Mouse (Mus musculus) heart, embryonic 15.5 days (tissue): ENCODE data around the gene Adam15. TPM values are rescaled to one million over a fixed set of nuclear protein-coding genes. Genes with fewer than 3 reads are reported as not detected.

Source experiments
- ATAC-seq: fragments of 200-750 bp; cut with Nextera tagmentation; replicated peaks from 2 replicates; pipeline ENCODE4 v1.8.0; 2017; ENCODE audit warnings: low read depth, moderate TSS enrichment; ENCODE audit not compliant: insufficient number of reproducible peaks, insufficient read depth, low FRiP score
- H3K27ac ChIP-seq: fragments of 300-500 bp; sonication (generic); 2 replicates; pipeline ENCODE4 v1.5.1; 2015; ENCODE audit warnings: mild to moderate bottlenecking, inconsistent platforms
- H3K27me3 ChIP-seq: fragments of 300-500 bp; sonication (generic); 2 replicates; pipeline ENCODE4 v1.6.1; 2015; ENCODE audit warnings: inconsistent platforms
- H3K36me3 ChIP-seq: fragments of 300-500 bp; sonication (generic); 2 replicates; pipeline ENCODE4 v1.6.1; 2015; ENCODE audit warnings: mild to moderate bottlenecking, inconsistent platforms
- H3K4me1 ChIP-seq: fragments of 300-500 bp; sonication (generic); replicated peaks from 2 replicates; pipeline ENCODE4 v1.6.1; 2015; ENCODE audit warnings: inconsistent platforms
- H3K4me2 ChIP-seq: fragments of 300-500 bp; sonication (generic); 2 replicates; pipeline ENCODE4 v1.6.1; 2015; ENCODE audit warnings: inconsistent platforms, mild to moderate bottlenecking, moderate library complexity
- H3K4me3 ChIP-seq: fragments of 300-500 bp; sonication (generic); 2 replicates; pipeline ENCODE4 v1.5.1; 2015; ENCODE audit warnings: mild to moderate bottlenecking, inconsistent platforms
- H3K9ac ChIP-seq: fragments of 300-500 bp; sonication (generic); 2 replicates; pipeline ENCODE4 v1.6.1; 2015; ENCODE audit warnings: mild to moderate bottlenecking, inconsistent platforms
- H3K9me3 ChIP-seq: fragments of 300-500 bp; sonication (generic); replicated peaks from 2 replicates; pipeline ENCODE4 v1.6.1; 2016; ENCODE audit warnings: inconsistent platforms
- WGBS: fragments of 180-500 bp; shearing (Covaris S2); methylation state at CpG from one replicate; pipeline ENCODE4 v1.1.7; 2015; ENCODE audit warnings: mixed read lengths; 5-methylcytosine and 5-hydroxymethylcytosine counted together
- polyA plus RNA-seq: library from polyadenylated mRNA; unstranded; fragments of >200 nt; fragmentation: Nextera tagmentation; extraction: Ambion mirVana; gene quantifications from 2 replicates; pipeline ENCODE4 v1.2.1, GENCODE M21; 2015

Gene Adam15
- polyA plus RNA-seq, 1 experiment from 2014 or later, result 59.8 TPM

DNA sequence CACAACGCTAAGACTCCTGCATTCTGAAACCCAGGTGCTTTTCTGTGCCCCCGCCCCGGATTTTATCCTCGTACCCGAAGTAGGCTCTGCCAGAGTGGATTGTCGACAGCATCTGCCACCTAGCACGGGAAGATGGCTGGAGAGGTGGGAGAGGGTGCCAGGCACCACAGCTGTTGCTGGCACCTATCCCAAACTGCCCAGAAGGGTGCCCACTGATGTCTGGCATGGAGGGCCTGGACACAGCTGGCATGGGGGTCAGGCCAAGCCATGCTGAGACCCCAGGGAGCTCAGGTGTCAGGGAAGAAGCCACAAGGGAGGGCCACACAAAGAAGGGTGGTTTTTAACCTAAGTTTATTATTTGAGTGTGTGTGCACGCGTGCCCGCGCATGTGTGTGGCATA lies 16.7 kb downstream of the Adam15 start:
- H3K9ac ChIP-seq, result no peak overlapping the region
- 73% methylated on average over 11 of the region's 11 CpGs for WGBS
- H3K27me3 ChIP-seq, result peaks cover 12% of the 10 kb centered on the region
- no peak for ATAC-seq
- H3K4me1 ChIP-seq, result peaks cover 21% of the 10 kb centered on the region
- no peak overlapping the region for H3K4me3 ChIP-seq
- H3K36me3 ChIP-seq, result no peaks in the 10 kb centered on the region
- no peaks in the 10 kb centered on the region for H3K9me3 ChIP-seq
- no peak overlapping the region for H3K4me2 ChIP-seq
- H3K27ac ChIP-seq, result no peak overlapping the region

DNA sequence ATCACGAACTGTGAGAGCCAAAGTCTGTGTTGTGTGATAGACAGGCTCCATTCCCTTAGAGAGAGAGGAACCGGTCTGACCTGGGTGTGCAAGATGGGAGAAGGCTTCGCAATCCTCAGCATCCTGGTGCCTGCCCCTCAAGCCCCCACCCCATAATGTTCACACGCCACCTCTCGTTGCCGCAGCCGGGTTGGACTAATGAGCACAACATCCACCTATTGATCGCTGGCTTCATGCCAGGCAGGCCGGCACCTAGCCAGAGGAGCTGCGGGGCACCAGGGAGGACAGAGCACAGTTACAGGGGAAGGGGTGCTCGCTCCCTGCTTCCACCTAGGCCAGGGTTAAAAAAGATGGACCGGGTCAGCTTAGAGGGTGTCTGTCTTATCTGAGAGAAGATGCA lies 17.3 kb downstream of the Adam15 start:
- Histone ChIP-seq H3K4me2 (no peak overlapping the region), H3K27me3 (peaks cover 16% of the 10 kb centered on the region), H3K4me3 (no peak overlapping the region), H3K36me3 (no peaks in the 10 kb centered on the region), H3K4me1 (peaks cover 20% of the 10 kb centered on the region), H3K9ac (no peak overlapping the region), H3K9me3 (no peaks in the 10 kb centered on the region), H3K27ac (no peak overlapping the region)
- 61% methylated on average over 12 of the region's 12 CpGs for WGBS
- ATAC-seq, result no peak; the same call in 1 of the 2 replicates

GRCm38 (mm10) chr3:89332013-89332412 lies 17.8 kb downstream of the Adam15 start:
- no peak overlapping the region for H3K4me2 ChIP-seq
- no peaks in the 10 kb centered on the region for H3K9me3 ChIP-seq
- H3K4me1 ChIP-seq, result peaks cover 15% of the 10 kb centered on the region
- H3K9ac ChIP-seq, result no peak overlapping the region
- no peak overlapping the region for H3K4me3 ChIP-seq
- H3K27ac ChIP-seq, result no peak overlapping the region
- H3K36me3 ChIP-seq, result no peaks in the 10 kb centered on the region
- no peak for ATAC-seq
- WGBS, result 62% methylated on average over 10 of the region's 10 CpGs
- H3K27me3 ChIP-seq, result peaks cover 19% of the 10 kb centered on the region

GRCm38 (mm10) chr3:89331561-89331960 lies 18.2 kb downstream of the Adam15 start:
- Histone ChIP-seq H3K4me1 (peaks cover 11% of the 10 kb centered on the region), H3K27ac (no peak overlapping the region), H3K9me3 (no peaks in the 10 kb centered on the region), H3K36me3 (no peaks in the 10 kb centered on the region), H3K4me3 (no peak overlapping the region), H3K9ac (no peak overlapping the region), H3K4me2 (no peak overlapping the region), H3K27me3 (peaks cover 19% of the 10 kb centered on the region)
- ATAC-seq, result no peak
- 69% methylated on average over 13 of the region's 13 CpGs for WGBS

DNA sequence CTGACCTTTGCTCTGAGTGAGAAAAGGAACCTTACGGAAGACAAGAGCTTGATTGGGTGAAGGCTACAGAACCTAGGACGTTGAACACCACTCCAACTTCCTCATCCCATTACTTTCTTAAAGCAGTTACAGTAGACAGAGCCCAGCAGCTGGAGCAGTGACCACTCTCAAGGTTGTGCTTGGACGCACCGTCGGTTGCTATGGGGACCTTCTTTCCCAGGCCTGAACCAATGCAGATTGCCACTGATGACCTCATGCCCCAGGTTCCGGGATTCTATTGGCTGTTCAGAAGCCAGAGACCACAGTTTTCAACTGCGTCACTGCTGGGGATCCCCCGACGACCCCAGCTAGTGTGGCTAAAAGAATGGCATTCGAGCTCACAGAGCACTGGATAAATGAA lies 18.8 kb downstream of the Adam15 start:
- H3K4me2 ChIP-seq, result no peak overlapping the region
- 28% methylated on average over 10 of the region's 10 CpGs for WGBS
- H3K36me3 ChIP-seq, result no peaks in the 10 kb centered on the region
- ATAC-seq, result no peak
- H3K27ac ChIP-seq, result no peak overlapping the region
- H3K9ac ChIP-seq, result no peak overlapping the region
- peaks cover 19% of the 10 kb centered on the region for H3K27me3 ChIP-seq
- H3K4me3 ChIP-seq, result no peak overlapping the region
- H3K9me3 ChIP-seq, result no peaks in the 10 kb centered on the region
- H3K4me1 ChIP-seq, result peaks cover 6% of the 10 kb centered on the region; the same call in 1 of the 2 replicates

DNA sequence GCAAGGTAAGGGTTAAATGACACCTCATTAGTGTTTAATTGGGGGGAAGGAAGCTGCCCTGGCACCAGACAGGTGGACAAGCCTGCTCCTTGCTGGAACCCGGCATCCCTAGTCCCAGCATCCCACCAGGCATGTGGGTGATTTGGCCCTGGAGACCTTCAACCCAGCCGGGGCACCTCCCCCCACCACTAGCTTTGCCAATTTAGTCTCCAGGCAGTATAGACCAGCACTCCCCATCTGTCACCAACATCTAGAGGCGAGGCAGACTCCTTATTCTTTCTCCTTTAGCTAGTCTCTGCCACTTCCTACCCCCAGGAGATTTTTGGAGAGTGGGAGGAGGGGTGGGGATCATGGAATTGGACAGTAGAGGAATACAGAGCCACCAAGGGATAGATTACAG lies 19.4 kb downstream of the Adam15 start:
- no peaks in the 10 kb centered on the region for H3K9me3 ChIP-seq
- ATAC-seq, result no peak
- H3K4me1 ChIP-seq, result peaks cover 6% of the 10 kb centered on the region; the same call in 1 of the 2 replicates
- H3K4me2 ChIP-seq, result no peak overlapping the region
- H3K27ac ChIP-seq, result no peak overlapping the region
- no peak overlapping the region for H3K4me3 ChIP-seq
- 43% methylated on average over 3 of the region's 3 CpGs for WGBS
- H3K9ac ChIP-seq, result no peak overlapping the region
- peaks cover 19% of the 10 kb centered on the region for H3K27me3 ChIP-seq
- H3K36me3 ChIP-seq, result no peaks in the 10 kb centered on the region

DNA sequence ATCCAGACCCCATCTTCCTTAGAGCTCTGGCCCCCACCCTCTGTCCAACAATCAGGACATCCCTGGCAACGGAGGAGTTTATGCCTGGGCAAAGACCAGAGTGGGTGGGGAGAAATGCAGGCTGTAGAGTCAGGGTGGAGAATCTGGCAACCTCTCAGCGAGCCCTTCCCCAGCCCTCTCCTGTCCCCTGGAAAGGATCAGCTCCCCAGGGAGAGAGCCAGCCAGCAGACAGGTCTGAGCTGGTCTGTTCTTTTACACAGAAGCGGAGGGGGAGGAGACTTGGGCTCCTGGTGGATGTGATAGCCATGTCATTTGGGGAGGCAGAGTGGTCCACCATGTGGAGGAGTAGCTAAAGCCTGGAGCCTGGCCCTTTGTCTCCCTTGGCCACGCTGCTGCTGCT lies 21.2 kb downstream of the Adam15 start:
- Histone ChIP-seq H3K9me3 (no peaks in the 10 kb centered on the region), H3K27me3 (peaks cover 27% of the 10 kb centered on the region), H3K27ac (no peak overlapping the region), H3K9ac (no peak overlapping the region), H3K36me3 (no peaks in the 10 kb centered on the region), H3K4me3 (no peak overlapping the region), H3K4me2 (no peak overlapping the region), H3K4me1 (peaks cover 6% of the 10 kb centered on the region; the same call in 1 of the 2 replicates)
- WGBS, result 16% methylated on average over 4 of the region's 4 CpGs
- ATAC-seq, result no peak

DNA sequence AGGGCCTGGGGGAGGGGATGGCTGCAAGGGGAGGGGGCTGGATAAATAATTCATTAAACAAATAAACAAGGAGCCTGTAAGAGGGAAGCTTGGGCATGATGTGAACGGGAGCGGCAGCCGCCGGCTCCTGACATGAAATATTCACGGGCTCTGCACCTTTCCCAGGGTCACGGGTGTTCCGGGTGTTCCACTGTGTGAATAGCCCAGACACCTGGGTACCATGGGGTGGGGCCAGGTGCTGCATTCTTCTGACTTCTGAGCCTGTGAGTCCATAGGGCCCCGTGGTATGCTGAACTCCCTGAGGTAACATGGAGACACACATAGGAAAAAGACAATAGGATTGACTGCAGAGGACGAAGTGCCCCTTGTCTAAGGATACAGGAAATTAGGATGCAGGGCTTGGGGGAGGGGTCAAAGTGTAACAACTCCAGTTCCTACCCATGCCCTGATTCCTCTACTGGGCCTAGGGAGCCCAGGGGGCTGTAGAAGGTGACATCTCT lies 22.4 kb downstream of the Adam15 start:
- no peaks in the 10 kb centered on the region for H3K9me3 ChIP-seq
- H3K4me1 ChIP-seq, result peaks cover 13% of the 10 kb centered on the region
- H3K27ac ChIP-seq, result no peak overlapping the region
- no peak overlapping the region for H3K4me2 ChIP-seq
- no peak overlapping the region for H3K9ac ChIP-seq
- no peaks in the 10 kb centered on the region for H3K36me3 ChIP-seq
- ATAC-seq, result no peak
- peaks cover 39% of the 10 kb centered on the region for H3K27me3 ChIP-seq
- no peak overlapping the region for H3K4me3 ChIP-seq
- 59% methylated on average over 9 of the region's 9 CpGs for WGBS

DNA sequence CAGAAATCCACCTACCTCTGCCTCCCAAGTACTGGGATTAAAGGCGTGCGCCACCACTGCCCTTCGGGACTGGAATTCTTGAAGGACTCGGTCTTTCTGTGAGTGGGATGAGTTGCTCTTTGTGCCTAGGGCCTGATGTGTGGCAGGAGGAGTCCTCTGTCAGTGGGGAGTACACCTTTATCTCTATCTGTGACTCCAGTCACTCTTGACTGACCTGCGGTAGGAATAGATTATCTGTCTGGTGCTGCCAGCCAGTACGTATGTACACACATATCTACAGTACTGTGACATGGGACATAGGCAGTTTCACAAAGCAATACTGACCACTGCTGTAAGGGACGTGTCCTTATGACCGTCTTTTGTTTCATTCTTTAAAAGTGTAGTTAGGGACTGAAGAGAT lies 23.9 kb downstream of the Adam15 start:
- no peak overlapping the region for H3K4me2 ChIP-seq
- no peak for ATAC-seq
- no peak overlapping the region for H3K27ac ChIP-seq
- H3K27me3 ChIP-seq, result peaks cover 54% of the 10 kb centered on the region
- no peak overlapping the region for H3K4me3 ChIP-seq
- no peaks in the 10 kb centered on the region for H3K36me3 ChIP-seq
- 85% methylated on average over 8 of the region's 8 CpGs for WGBS
- no peak overlapping the region for H3K9ac ChIP-seq
- H3K4me1 ChIP-seq, result peaks cover 29% of the 10 kb centered on the region
- H3K9me3 ChIP-seq, result no peaks in the 10 kb centered on the region

DNA sequence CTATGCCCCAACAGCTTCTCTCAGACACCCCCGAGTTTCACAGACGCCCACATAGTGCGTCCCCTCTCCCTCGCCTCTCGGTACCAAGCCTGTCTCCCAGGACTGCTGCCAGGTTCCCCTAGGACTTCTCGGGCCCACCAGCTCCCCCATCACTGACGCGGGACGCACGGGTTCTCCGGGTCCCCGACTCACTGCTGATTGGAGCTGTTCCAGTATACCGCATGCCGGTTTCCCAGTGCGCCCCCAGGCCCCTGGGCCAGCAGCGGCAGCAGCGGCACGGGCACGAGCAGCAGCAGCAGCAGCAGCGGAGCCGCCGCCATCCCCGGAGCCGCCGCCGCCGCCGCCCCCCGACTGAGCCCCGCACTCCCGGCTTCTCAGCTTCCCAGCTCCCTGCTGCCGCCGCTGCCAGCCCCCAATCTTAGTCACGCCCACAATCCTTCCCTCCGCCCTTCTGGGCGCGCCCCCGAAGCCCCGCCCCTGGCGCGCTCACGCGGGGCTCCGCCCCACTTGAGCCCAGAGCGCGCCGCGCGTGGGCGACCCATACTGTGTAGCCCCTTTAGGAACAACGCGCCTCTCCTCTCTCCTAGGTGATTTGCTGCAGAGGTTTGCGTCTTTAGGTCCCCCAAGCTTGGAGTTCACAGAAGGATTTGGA lies 27.2 kb downstream of the Adam15 start, which contains the start of gene Efna3:
Gene Efna3 (minus strand): TSS at position 452 of the 652 bp plus-strand sequence.
- Histone ChIP-seq H3K4me3 (peak within 1 kb of the TSS; percentile 62), H3K36me3 (no peaks in the 10 kb centered on the region), H3K9me3 (no peaks in the 10 kb centered on the region), H3K27ac (no peak within 1 kb of the TSS), H3K4me1 (peaks cover 44% of the 10 kb centered on the region), H3K27me3 (peaks cover 72% of the 10 kb centered on the region), H3K4me2 (peak within 1 kb of the TSS; percentile 98), H3K9ac (peak within 1 kb of the TSS; percentile 52)
- WGBS, result under 1% methylated on average over 41 of the region's 53 CpGs
- peak; percentile 40; the same call in 1 of the 2 replicates for ATAC-seq

DNA sequence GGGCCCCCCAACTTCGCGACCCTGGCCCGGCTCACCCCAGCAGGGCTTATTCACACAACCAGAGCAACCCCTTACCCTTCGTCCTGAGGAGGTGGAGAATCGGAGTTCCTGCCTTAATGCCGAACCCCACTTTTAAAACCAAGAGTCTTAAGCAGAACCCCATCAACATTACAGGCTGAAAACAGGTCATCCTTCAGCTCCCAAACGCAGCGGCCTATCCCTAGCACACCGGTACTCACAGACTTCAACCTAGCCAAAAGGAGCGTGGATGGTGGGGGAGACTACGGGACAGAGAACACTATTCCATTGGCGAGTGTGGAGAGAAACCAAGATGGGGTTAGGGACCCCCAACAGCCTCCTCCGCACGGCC lies 27.7 kb downstream of the Adam15 start:
- Histone ChIP-seq H3K9ac (peak overlapping the region; percentile 52), H3K9me3 (no peaks in the 10 kb centered on the region), H3K27ac (no peak overlapping the region), H3K36me3 (no peaks in the 10 kb centered on the region), H3K27me3 (peaks cover 73% of the 10 kb centered on the region), H3K4me1 (peaks cover 46% of the 10 kb centered on the region), H3K4me3 (peak overlapping the region; percentile 62), H3K4me2 (peak overlapping the region; percentile 98)
- under 1% methylated on average over 14 of the region's 14 CpGs for WGBS
- ATAC-seq, result no peak
